Comparison of ENCODE assay signal across 10 mouse cellular contexts in the genomic region with DNA sequence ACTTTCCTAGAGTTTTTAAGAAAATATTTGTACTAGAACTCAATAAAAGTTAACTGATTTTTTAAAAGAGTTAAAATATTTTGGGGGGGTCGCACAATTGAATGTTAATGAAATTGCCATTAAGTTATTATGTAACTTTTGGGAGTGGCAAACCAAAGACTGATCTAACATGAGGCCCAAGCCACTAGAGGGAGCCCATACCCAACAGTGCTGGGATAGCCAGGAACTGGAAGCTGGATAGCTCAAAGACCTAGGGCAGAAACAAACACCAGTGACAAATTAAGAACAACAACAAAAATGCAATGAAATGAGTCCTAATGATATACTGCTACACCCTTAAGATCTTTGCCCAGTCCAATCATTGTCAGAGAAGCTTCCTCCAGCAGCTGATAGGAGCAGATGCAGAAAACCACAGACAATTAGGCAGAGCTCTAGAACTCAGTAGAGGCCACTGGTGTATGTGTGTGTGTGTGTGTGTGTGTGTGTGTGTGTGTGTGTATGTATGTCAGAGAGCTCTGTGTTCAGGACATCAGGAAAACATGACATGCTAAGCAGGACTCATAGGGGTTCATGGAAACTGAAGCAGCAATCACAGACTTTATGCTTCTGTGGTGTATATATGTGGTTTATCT.
DNase-seq lines count a peak whose midpoint lies in the region; ATAC-seq and TF ChIP-seq lines count a peak whose summit lies in the region.
"Had no signal": no experiment of that assay in that cellular context is flagged by ENCODE, and none has a peak within 500 bp of the region (broad histone marks: within the 10 kb centered on the region; RNA-seq: fewer than 3 reads in every experiment).

No protein-coding gene starts in this region.

- in situ Hi-C loops in ES-E14 (cut with MboI; ENCODE audit: low sequenced_read_pairs in 2 of 2, unreplicated experiment in 2 of 2): no loop called here

- DNase-seq in intestine, embryonic 14.5 days (ENCODE audit: low spot score): peak; percentile 56
- DNase-seq in ES-E14 (ENCODE audit: low read depth, low spot score): peak; percentile 25
- DNase-seq in c-Kit-positive CD71-positive TER-119-negative erythroid progenitor cells, embryonic 14.5 days (ENCODE audit: low read depth): peak; percentile 5
- peak; percentile 11 for DNase-seq in left cerebral cortex, adult 11 months (ENCODE audit: low spot score)
- DNase-seq in retina, adult 2 months (ENCODE audit: low read depth, low spot score): peak; percentile 3
- DNase-seq in spleen, adult 12 weeks (ENCODE audit: low spot score): no peak

- no peaks in the 10 kb centered on the region for H3K9me3 ChIP-seq in intestine, embryonic 14.5 days (ENCODE audit: control insufficient read depth, low read length)
- no peaks in the 10 kb centered on the region for H3K9me3 ChIP-seq in intestine, embryonic 15.5 days
- no peaks in the 10 kb centered on the region for H3K9me3 ChIP-seq in ES-E14 (ENCODE audit: control insufficient read depth, insufficient read depth, low read depth, low read length)
- H3K9me3 ChIP-seq: stomach, embryonic 15.5 days had no signal

- no peak for ATAC-seq in intestine, embryonic 14.5 days (replicated peaks; ENCODE audit: low FRiP score, low TSS enrichment, low read depth)
- ATAC-seq in intestine, embryonic 15.5 days: no peak
- peak; percentile 95 for ATAC-seq in frontal cortex, adult (ENCODE audit: low TSS enrichment)

- 7% methylated on average over 1 of the region's 1 CpGs for WGBS in intestine, embryonic 14.5 days
- WGBS in intestine, embryonic 15.5 days: 17% methylated on average over 1 of the region's 1 CpGs

- no peaks in the 10 kb centered on the region for H3K4me1 ChIP-seq in intestine, embryonic 14.5 days (replicated peaks; ENCODE audit: control insufficient read depth, insufficient read depth, low read length)
- H3K4me1 ChIP-seq in intestine, embryonic 15.5 days (replicated peaks): no peaks in the 10 kb centered on the region
- no peaks in the 10 kb centered on the region for H3K4me1 ChIP-seq in ES-E14 (ENCODE audit: control insufficient read depth in 2 of 2, insufficient read depth in 2 of 2, low read length in 2 of 2, poor library complexity in 1 of 2)
- H3K4me1 ChIP-seq: limb, embryonic 13.5 days; stomach, embryonic 15.5 days had no signal

- no peak overlapping the region for H3K27ac ChIP-seq in intestine, embryonic 14.5 days (ENCODE audit: low read depth)
- no peak overlapping the region for H3K27ac ChIP-seq in intestine, embryonic 15.5 days
- H3K27ac ChIP-seq in ES-E14 (ENCODE audit: insufficient read depth, low read depth, low read length, poor library complexity, severe bottlenecking): no peak overlapping the region
- H3K27ac ChIP-seq: limb, embryonic 13.5 days; stomach, embryonic 15.5 days had no signal

- no peaks in the 10 kb centered on the region for H3K36me3 ChIP-seq in intestine, embryonic 14.5 days (ENCODE audit: control insufficient read depth, insufficient read depth, low read length)
- no peaks in the 10 kb centered on the region for H3K36me3 ChIP-seq in intestine, embryonic 15.5 days
- no peaks in the 10 kb centered on the region for H3K36me3 ChIP-seq in ES-E14 (ENCODE audit: control insufficient read depth, insufficient read depth, low read length, poor library complexity, severe bottlenecking)
- H3K36me3 ChIP-seq: limb, embryonic 13.5 days; stomach, embryonic 15.5 days had no signal

- H3K4me3 ChIP-seq in intestine, embryonic 14.5 days (ENCODE audit: low read depth, low read length): no peak overlapping the region
- H3K4me3 ChIP-seq in intestine, embryonic 15.5 days (replicated peaks): no peak overlapping the region
- H3K4me3 ChIP-seq in ES-E14 (ENCODE audit: insufficient read depth in 1 of 2, low read depth in 1 of 2, low read length in 2 of 2, poor library complexity in 1 of 2, severe bottlenecking in 1 of 2): no peak overlapping the region
- H3K4me3 ChIP-seq: limb, embryonic 13.5 days; stomach, embryonic 15.5 days had no signal

- no peaks in the 10 kb centered on the region for H3K27me3 ChIP-seq in intestine, embryonic 14.5 days (replicated peaks; ENCODE audit: control insufficient read depth, insufficient read depth, low read length)
- H3K27me3 ChIP-seq in intestine, embryonic 15.5 days (replicated peaks): no peaks in the 10 kb centered on the region
- H3K27me3 ChIP-seq: limb, embryonic 13.5 days; stomach, embryonic 15.5 days had no signal

- H3K9ac ChIP-seq in intestine, embryonic 14.5 days (ENCODE audit: low read length): no peak overlapping the region
- no peak overlapping the region for H3K9ac ChIP-seq in intestine, embryonic 15.5 days
- no peak overlapping the region for H3K9ac ChIP-seq in ES-E14 (ENCODE audit: insufficient read depth, low read depth, low read length, poor library complexity, severe bottlenecking)
- H3K9ac ChIP-seq: limb, embryonic 13.5 days; stomach, embryonic 15.5 days had no signal

- no peak overlapping the region for H3K4me2 ChIP-seq in intestine, embryonic 14.5 days (ENCODE audit: low read length)
- no peak overlapping the region for H3K4me2 ChIP-seq in intestine, embryonic 15.5 days (replicated peaks)
- H3K4me2 ChIP-seq: limb, embryonic 13.5 days; stomach, embryonic 15.5 days had no signal

TF ChIP-seq in ES-E14, 5 proteins besides CTCF, POLR2A, EP300 and RAD21:
- TF ChIP-seq ZNF384 (IDR thresholded peaks at IDR 0.05; ENCODE audit: low read depth, low read length) (no peak), ZC3H11A (IDR thresholded peaks at IDR 0.05; ENCODE audit: borderline replicate concordance, low read depth, low read length) (peak; percentile 13; the same call in 1 of the 2 replicates), HCFC1 (IDR thresholded peaks at IDR 0.05; ENCODE audit: borderline replicate concordance, insufficient read depth, low read length) (no peak)
